Comparison of ENCODE assay signal across 23 mouse cellular contexts in the genomic region with DNA sequence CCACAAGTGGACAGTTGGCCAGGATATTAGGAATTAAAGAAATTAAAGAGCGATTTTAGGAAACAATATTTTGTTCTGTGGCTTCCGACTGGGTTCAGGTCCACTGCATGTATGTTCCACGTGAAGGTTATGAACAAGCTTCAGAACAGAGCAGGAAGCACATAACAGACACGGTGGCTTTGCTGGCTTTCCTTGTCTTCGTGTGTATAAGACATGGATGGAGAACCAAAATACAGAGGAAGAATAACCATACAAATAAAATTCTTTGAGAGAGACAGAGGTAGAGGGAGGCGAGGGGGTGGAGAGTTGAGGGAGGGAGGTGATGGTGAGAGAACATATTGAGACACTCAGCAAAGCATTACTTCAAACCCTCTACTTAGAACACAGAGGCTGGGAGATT. TPM values are rescaled to one million over a fixed set of nuclear protein-coding genes. Genes with fewer than 3 reads are reported as not detected.
DNase-seq lines count a peak whose midpoint lies in the region; ATAC-seq and TF ChIP-seq lines count a peak whose summit lies in the region.
"Had no signal": no experiment of that assay in that cellular context is flagged by ENCODE, and none has a peak within 500 bp of the region (broad histone marks: within the 10 kb centered on the region; RNA-seq: fewer than 3 reads in every experiment).

No protein-coding gene starts in this region.

- TF ChIP-seq EP300 in CH12.LX (IDR thresholded peaks at IDR 0.05; ENCODE audit: low read length) = no peak
- TF ChIP-seq EP300 in ES-Bruce4 (IDR thresholded peaks at IDR 0.05; ENCODE audit: insufficient read depth, low read depth, low read length) = no peak

- TF ChIP-seq POLR2A in CH12.LX (IDR thresholded peaks at IDR 0.05; ENCODE audit: low read depth, low read length) (no peak), ES-Bruce4 (IDR thresholded peaks at IDR 0.05; ENCODE audit: insufficient read depth, low read length) (no peak)

- peak; percentile 18 for DNase-seq in 3134 (ENCODE audit: extremely low read depth, insufficient read length, low spot score)
- DNase-seq in CH12.LX (ENCODE audit: extremely low read depth) = no peak
- DNase-seq in brain, adult 2 months (ENCODE audit: low read depth, low spot score) = peak; percentile 1
- no peak for DNase-seq in layer of hippocampus, postnatal 14 days (ENCODE audit: low spot score in 2 of 2)
- DNase-seq in c-Kit-positive CD71-positive TER-119-positive erythroid progenitor cells, embryonic 14.5 days (ENCODE audit: low spot score) = no peak
- DNase-seq in lung, postnatal 4 days = no peak
- DNase-seq: adrenal gland, adult 2 months; adrenal gland, postnatal 10 days; adrenal gland, postnatal 25 days; B cell, adult 2 months; cerebellum, adult 11 months; cerebellum, adult 18-20 months; cerebellum, adult 8-10 months; cerebellum, adult 9-11 months; cerebellum, postnatal 25 days; forebrain, postnatal 0 days had no signal

- H3K4me3 ChIP-seq in CH12.LX (replicated peaks in 1 of 3; ENCODE audit: low read depth in 2 of 3, low read length in 2 of 3, poor library complexity in 1 of 3) = peak overlapping the region; percentile 36 to 84 (median 37)
- H3K4me3 ChIP-seq in ES-Bruce4 (ENCODE audit: low read depth, low read length) = no peak overlapping the region
- H3K4me3 ChIP-seq: embryonic facial prominence, embryonic 10.5 days; embryonic facial prominence, embryonic 12.5 days; forebrain, embryonic 13.5 days; forebrain, embryonic 15.5 days had no signal

- peaks cover 15% of the 10 kb centered on the region for H3K79me2 ChIP-seq in CH12.LX (replicated peaks; ENCODE audit: control insufficient read depth, extremely low read depth, insufficient read depth, poor library complexity, severe bottlenecking)

- H3K9ac ChIP-seq in CH12.LX (ENCODE audit: insufficient read depth, low read depth) (peak overlapping the region; percentile 47), ES-Bruce4 (ENCODE audit: low read depth, poor library complexity, severe bottlenecking) (peak overlapping the region; percentile 49; the same call in 1 of the 2 replicates)
- H3K9ac ChIP-seq: embryonic facial prominence, embryonic 12.5 days; forebrain, embryonic 13.5 days; forebrain, embryonic 15.5 days; forebrain, postnatal 0 days had no signal

- TF ChIP-seq RAD21 in CH12.LX (IDR thresholded peaks at IDR 0.05; ENCODE audit: low read depth, low read length) = no peak

- H3K4me1 ChIP-seq in CH12.LX (ENCODE audit: control insufficient read depth in 1 of 2, insufficient read depth in 2 of 2) = peaks cover 5 to 14% of the 10 kb centered on the region in 2 experiments; a peak in 3 of 4 replicates
- H3K4me1 ChIP-seq in ES-Bruce4 (ENCODE audit: control insufficient read depth, insufficient read depth, low read length) = no peaks in the 10 kb centered on the region
- H3K4me1 ChIP-seq: embryonic facial prominence, embryonic 10.5 days; embryonic facial prominence, embryonic 12.5 days; forebrain, embryonic 13.5 days; forebrain, embryonic 15.5 days had no signal

- H3K36me3 ChIP-seq in CH12.LX (replicated peaks in 1 of 2; ENCODE audit: control insufficient read depth in 1 of 2, insufficient read depth in 1 of 2, low read length in 1 of 2) (peaks cover 3 to 4% of the 10 kb centered on the region in 2 experiments), ES-Bruce4 (ENCODE audit: control insufficient read depth, insufficient read depth, low read length, poor library complexity, severe bottlenecking) (no peaks in the 10 kb centered on the region; the same call in 1 of the 2 replicates)
- H3K36me3 ChIP-seq: embryonic facial prominence, embryonic 10.5 days; embryonic facial prominence, embryonic 12.5 days; forebrain, embryonic 15.5 days had no signal

- peak overlapping the region; percentile 90 for H3K4me2 ChIP-seq in CH12.LX (ENCODE audit: insufficient read depth, low read depth, poor library complexity, severe bottlenecking)
- H3K4me2 ChIP-seq: embryonic facial prominence, embryonic 12.5 days; forebrain, embryonic 13.5 days; forebrain, embryonic 15.5 days had no signal

- in situ Hi-C loops in CH12.LX (cut with MboI; ENCODE audit: low pct_ligation_motif_present, low pct_unique_long_range_greater_than_20kb, low sequenced_read_pairs) = no loop called here

- H3K27me3 ChIP-seq in CH12.LX (replicated peaks) (no peaks in the 10 kb centered on the region), ES-Bruce4 (ENCODE audit: control insufficient read depth, insufficient read depth, low read length, poor library complexity, severe bottlenecking) (no peaks in the 10 kb centered on the region)
- H3K27me3 ChIP-seq: embryonic facial prominence, embryonic 12.5 days; forebrain, embryonic 13.5 days; forebrain, embryonic 15.5 days had no signal

- TF ChIP-seq CTCF in CH12.LX (conservative IDR thresholded peaks at IDR 0.05 in 1 of 2, IDR thresholded peaks at IDR 0.05 in 1 of 2; ENCODE audit: low read depth in 2 of 2, low read length in 2 of 2) (no peak), ES-Bruce4 (IDR thresholded peaks at IDR 0.05; ENCODE audit: low read depth, low read length) (no peak)

- H3K27ac ChIP-seq in CH12.LX (ENCODE audit: insufficient read depth, low read depth) (no peak overlapping the region), ES-Bruce4 (ENCODE audit: insufficient read depth, low read length) (peak overlapping the region; percentile 37)
- H3K27ac ChIP-seq: embryonic facial prominence, embryonic 10.5 days; embryonic facial prominence, embryonic 12.5 days; forebrain, embryonic 13.5 days; forebrain, embryonic 15.5 days had no signal

- dilution Hi-C loops in CH12.LX (cut with MboI; ENCODE audit: extremely low pct_ligation_motif_present, extremely low pct_unique_long_range_greater_than_20kb, low sequenced_read_pairs) = no loop called here

- ATAC-seq in activated CD4-positive, CD25-positive, alpha-beta regulatory T cell, adult 4 months = no peak
- ATAC-seq: CD4-positive, CD25-positive, alpha-beta regulatory T cell, adult 4 months; forebrain, embryonic 13.5 days; forebrain, embryonic 15.5 days; forebrain, postnatal 0 days had no signal

- H3K9me3 ChIP-seq in CH12.LX (replicated peaks; ENCODE audit: low read length) (no peaks in the 10 kb centered on the region), ES-Bruce4 (replicated peaks; ENCODE audit: control insufficient read depth, insufficient read depth, low read length, poor library complexity, severe bottlenecking) (no peaks in the 10 kb centered on the region)
- H3K9me3 ChIP-seq: embryonic facial prominence, embryonic 12.5 days; forebrain, embryonic 13.5 days; forebrain, embryonic 15.5 days had no signal

TF ChIP-seq in CH12.LX, 34 proteins besides CTCF, POLR2A, EP300 and RAD21:
- TF ChIP-seq RCOR1 (conservative IDR thresholded peaks at IDR 0.05; ENCODE audit: low read depth, low read length) = no peak
- TF ChIP-seq ETS1 (conservative IDR thresholded peaks at IDR 0.05; ENCODE audit: low read depth, low read length) = no peak
- no peak for TF ChIP-seq MAFK (IDR thresholded peaks at IDR 0.05; ENCODE audit: insufficient replicate concordance, low read length)
- TF ChIP-seq ZMIZ1 (IDR thresholded peaks at IDR 0.05; ENCODE audit: low read depth, low read length) = no peak
- TF ChIP-seq CHD1 (IDR thresholded peaks at IDR 0.05; ENCODE audit: low read depth, low read length) = no peak
- no peak for TF ChIP-seq KAT2A (IDR thresholded peaks at IDR 0.05; ENCODE audit: insufficient replicate concordance, low read length)
- no peak for TF ChIP-seq IRF4 (IDR thresholded peaks at IDR 0.05; ENCODE audit: low read depth, low read length)

RNA-seq across cellular contexts. Expression of a gene that starts 0.6 kb away (rescaled TPM):
- total RNA-seq in CH12.LX (2012; rRNA removed) = 2.9 and 3.1 TPM in 2 replicates
- total RNA-seq in CH12.LX (2014; rRNA removed) = 2.7 and 3.0 TPM in 2 replicates
- polyA plus RNA-seq in CH12.LX (2012; ENCODE audit: insufficient read length, low read depth) = 1.9 and 2.0 TPM in 2 replicates
- polyA plus RNA-seq in ES-Bruce4 (2011; ENCODE audit: insufficient read depth, insufficient read length, low read depth, missing spikeins) = 8.1 and 9.3 TPM in 2 replicates
- polyA plus RNA-seq in activated CD4-positive, CD25-positive, alpha-beta regulatory T cell, adult 4 months (2017; shearing (Covaris generic)) = under 1 TPM; 0.24 to 0.37 TPM
- total RNA-seq in layer of hippocampus, postnatal 14 days (2021) = 1 to 10 TPM; 3.7 to 3.8 TPM
- polyA plus RNA-seq: adrenal gland, adult 2 months had no signal

RNA-seq across cellular contexts. Expression of a gene that starts 30.4 kb away (rescaled TPM):
- total RNA-seq in CH12.LX (2012; rRNA removed) (13.4 and 13.5 TPM in 2 replicates), CH12.LX (2014; rRNA removed) (14.3 and 15.4 TPM in 2 replicates)
- polyA plus RNA-seq in CH12.LX (2012; ENCODE audit: insufficient read length, low read depth) (11.3 and 15.2 TPM in 2 replicates), ES-Bruce4 (2011; ENCODE audit: insufficient read depth, insufficient read length, low read depth, missing spikeins) (29.2 and 33.9 TPM in 2 replicates)
- polyA plus RNA-seq in activated CD4-positive, CD25-positive, alpha-beta regulatory T cell, adult 4 months (2017; shearing (Covaris generic)) = 1 to 10 TPM; 4.7 to 6.8 TPM
- 100 to 1,000 TPM in 1 of 2 experiments, 10 to 100 TPM in 1; 98.1 to 110 TPM for total RNA-seq in layer of hippocampus, postnatal 14 days (2021)

RNA-seq across cellular contexts. Expression of a gene that starts 34.5 kb away (rescaled TPM):
- 6.5 and 6.9 TPM in 2 replicates for total RNA-seq in CH12.LX (2012; rRNA removed)
- total RNA-seq in CH12.LX (2014; rRNA removed) = 16.5 and 18.3 TPM in 2 replicates
- 6.6 and 6.7 TPM in 2 replicates for polyA plus RNA-seq in CH12.LX (2012; ENCODE audit: insufficient read length, low read depth)
- polyA plus RNA-seq in ES-Bruce4 (2011; ENCODE audit: insufficient read depth, insufficient read length, low read depth, missing spikeins) = 43.8 and 57.4 TPM in 2 replicates
- polyA plus RNA-seq in activated CD4-positive, CD25-positive, alpha-beta regulatory T cell, adult 4 months (2017; shearing (Covaris generic)) = 10 to 100 TPM in 1 of 2 experiments, 1 to 10 TPM in 1; 4.3 to 19.8 TPM
- 10 to 100 TPM; 18.7 to 20.4 TPM for total RNA-seq in layer of hippocampus, postnatal 14 days (2021)
- polyA plus RNA-seq: adrenal gland, adult 2 months had no signal

Comparison
In these comparisons a context has a peak if more than half of its experiments do, and no peak if none do; other contexts are left out.
1. DNase-seq: peak in 3134 (single experiment) and brain, adult 2 months (single experiment); none in CH12.LX (single experiment), layer of hippocampus, postnatal 14 days (0 of 2), c-Kit-positive CD71-positive TER-119-positive erythroid progenitor cells, embryonic 14.5 days (single experiment) and lung, postnatal 4 days (0 of 2).